Mouse (Mus musculus): ENCODE measurements around the gene Bhlhb9. TPM values are rescaled to one million over a fixed set of nuclear protein-coding genes. Genes with fewer than 3 reads are reported as not detected.
"Not testable (repeated sequence)": the region's sequence is repeated elsewhere in the genome, so short reads cannot be mapped to it uniquely, and the experiment has no call there.

The Bhlhb9 gene
- 28.1 and 29.5 TPM in 2 replicates for total RNA-seq (2014; fragmentation: Nextera tagmentation)
- 19.9 and 22.8 TPM in 2 replicates for total RNA-seq (2017)
- 16.4 and 21.2 TPM in 2 replicates for polyA plus RNA-seq (2012)

DNA sequence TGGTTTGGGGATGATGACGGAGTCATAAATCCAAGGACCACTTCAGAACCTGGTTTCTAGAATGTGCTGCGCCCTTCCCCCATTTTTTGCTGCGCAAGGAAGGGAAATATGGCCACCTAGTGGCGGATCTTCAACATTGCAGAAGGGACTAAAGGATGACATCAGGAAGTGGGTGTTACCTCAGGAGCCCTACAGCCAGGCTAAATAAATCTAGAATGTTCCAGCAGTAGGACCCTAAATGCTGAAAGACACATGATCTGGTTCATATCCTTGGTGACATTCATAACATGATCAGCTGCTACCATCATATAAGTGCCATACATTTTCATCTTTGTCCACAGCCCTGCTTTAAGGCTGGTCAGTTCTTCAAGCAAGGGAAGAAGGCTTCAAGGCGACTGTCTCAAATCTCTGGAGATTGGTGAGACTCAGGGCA is at the start of gene Bhlhb9:
Bhlhb9 (plus strand) TSS at position 383 of the 433 bp plus-strand sequence.
- H3K4me3 ChIP-seq (ENCODE audit: low read depth, low read length), result not testable (repeated sequence)

DNA sequence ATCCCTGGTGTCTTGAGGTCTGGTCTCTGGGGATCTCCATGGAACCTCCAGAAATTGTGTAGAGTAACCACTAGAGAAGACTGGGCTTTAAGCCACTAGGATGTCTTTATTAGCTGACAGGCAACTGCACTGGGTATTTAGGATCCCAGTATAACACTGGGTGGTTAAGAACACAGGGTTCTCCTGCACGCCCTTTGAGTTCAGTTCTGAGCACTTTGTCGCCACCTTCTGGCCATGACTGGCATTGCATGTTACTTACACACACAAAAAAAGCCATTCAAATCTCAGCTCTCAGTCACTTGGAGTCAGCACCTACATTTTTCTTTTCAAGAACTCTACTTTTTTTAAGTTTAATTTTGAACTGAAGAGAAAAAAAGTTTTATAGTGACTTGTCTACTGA is 44.6 kb upstream of the Bhlhb9 start:
- peak; percentile 45; the same call in 1 of the 2 replicates for ATAC-seq (ENCODE audit: extremely low read depth, insufficient number of reproducible peaks, low FRiP score, poor library complexity, severe bottlenecking)
- peaks cover 25% of the 10 kb centered on the region for H3K36me3 ChIP-seq (replicated peaks)
- H3K9me3 ChIP-seq (replicated peaks), result no peaks in the 10 kb centered on the region
- H3K4me1 ChIP-seq (ENCODE audit: insufficient read depth, low read depth, low read length), result no peaks in the 10 kb centered on the region
- H3K27me3 ChIP-seq (ENCODE audit: insufficient read depth, low read length), result no peaks in the 10 kb centered on the region
- no peak overlapping the region for H3K4me3 ChIP-seq (ENCODE audit: low read depth, low read length)
- DNase-seq (ENCODE audit: low spot score), result no peak
- TF ChIP-seq GATA1 (IDR thresholded peaks at IDR 0.05; ENCODE audit: borderline replicate concordance, low read length), result no peak
- peak; percentile 37; the same call in 1 of the 2 replicates for TF ChIP-seq CTCF (IDR thresholded peaks at IDR 0.05; ENCODE audit: low read depth, low read length)

More for the DNA sequence above, at the start of gene Bhlhb9:
- not testable (repeated sequence) for H3K36me3 ChIP-seq (replicated peaks); H3K27me3 ChIP-seq (ENCODE audit: insufficient read depth, low read length); H3K4me1 ChIP-seq (ENCODE audit: insufficient read depth, low read depth, low read length); H3K9me3 ChIP-seq (replicated peaks); DNase-seq (ENCODE audit: low spot score)
- ATAC-seq (ENCODE audit: extremely low read depth, insufficient number of reproducible peaks, low FRiP score, poor library complexity, severe bottlenecking), result peak; percentile 34

DNA sequence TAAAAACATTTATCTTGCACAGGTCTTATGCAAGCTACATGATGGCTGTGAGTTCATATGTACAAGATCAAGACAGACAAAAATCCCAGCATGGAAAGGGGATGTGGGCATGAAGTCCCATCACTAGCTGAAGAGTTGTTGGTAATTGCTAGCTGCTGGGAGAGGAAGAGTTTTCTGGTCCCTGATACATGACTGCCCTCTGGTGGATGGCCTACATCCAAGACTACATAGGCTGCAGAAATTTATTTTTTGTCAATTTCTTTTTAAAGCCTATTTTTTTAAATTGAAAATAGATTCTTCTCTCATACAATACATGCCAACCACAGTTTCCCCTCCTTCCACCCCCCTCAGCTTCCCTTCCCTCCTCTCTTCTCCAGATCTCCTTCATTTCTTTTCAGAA is 35.7 kb upstream of the Bhlhb9 start:
- TF ChIP-seq CTCF (IDR thresholded peaks at IDR 0.05; ENCODE audit: low read depth, low read length) (no peak), GATA2 (IDR thresholded peaks at IDR 0.05; ENCODE audit: borderline replicate concordance, low read depth, low read length) (no peak), TAL1 (conservative IDR thresholded peaks at IDR 0.05; ENCODE audit: low read depth, low read length) (no peak), GATA1 (IDR thresholded peaks at IDR 0.05; ENCODE audit: borderline replicate concordance, low read length) (no peak), POLR2AphosphoS5 (IDR thresholded peaks at IDR 0.05; ENCODE audit: insufficient replicate concordance, low read depth, low read length) (no peak)
- H3K36me3 ChIP-seq (replicated peaks), result peaks cover 40% of the 10 kb centered on the region
- DNase-seq (ENCODE audit: low spot score), result no peak
- H3K4me1 ChIP-seq (ENCODE audit: insufficient read depth, low read depth, low read length), result no peaks in the 10 kb centered on the region
- H3K27me3 ChIP-seq (ENCODE audit: insufficient read depth, low read length), result no peaks in the 10 kb centered on the region
- no peaks in the 10 kb centered on the region for H3K9me3 ChIP-seq (replicated peaks)
- no peak overlapping the region for H3K4me3 ChIP-seq (ENCODE audit: low read depth, low read length)
- no peak; the same call in 1 of the 2 replicates for ATAC-seq (ENCODE audit: extremely low read depth, insufficient number of reproducible peaks, low FRiP score, poor library complexity, severe bottlenecking)

GRCm38 (mm10) chrX:135768043-135768548 is 29.3 kb upstream of the Bhlhb9 start:
- TF ChIP-seq GATA2 (IDR thresholded peaks at IDR 0.05; ENCODE audit: borderline replicate concordance, low read depth, low read length), result no peak
- peaks cover 8% of the 10 kb centered on the region for H3K36me3 ChIP-seq (replicated peaks)
- no peaks in the 10 kb centered on the region for H3K9me3 ChIP-seq (replicated peaks)
- no peak for ATAC-seq (ENCODE audit: extremely low read depth, insufficient number of reproducible peaks, low FRiP score, poor library complexity, severe bottlenecking)
- no peak overlapping the region for H3K4me3 ChIP-seq (ENCODE audit: low read depth, low read length)
- no peaks in the 10 kb centered on the region for H3K27me3 ChIP-seq (ENCODE audit: insufficient read depth, low read length)
- DNase-seq (ENCODE audit: low spot score), result no peak
- peaks cover 2% of the 10 kb centered on the region; the same call in 1 of the 2 replicates for H3K4me1 ChIP-seq (ENCODE audit: insufficient read depth, low read depth, low read length)

DNA sequence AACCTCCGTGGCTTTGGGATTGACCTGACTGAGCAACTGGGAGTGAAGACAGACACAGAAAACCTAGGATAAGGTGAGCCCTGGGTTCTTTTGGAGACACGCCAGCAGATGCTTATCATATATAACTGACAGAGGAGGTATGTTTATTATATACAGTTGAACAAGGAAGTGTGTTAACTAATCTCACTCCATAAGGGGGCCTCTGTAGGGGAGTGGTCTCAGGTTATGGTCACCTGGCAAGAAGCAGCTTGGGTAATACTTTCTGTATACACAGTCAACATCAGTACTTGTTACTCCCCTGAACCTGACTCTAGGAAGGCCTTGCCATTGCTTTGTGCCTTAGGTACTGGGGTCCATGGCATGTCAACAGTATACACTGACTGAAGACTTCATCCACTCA is 28.8 kb upstream of the Bhlhb9 start:
- H3K36me3 ChIP-seq (replicated peaks), result peaks cover 6% of the 10 kb centered on the region
- H3K27me3 ChIP-seq (ENCODE audit: insufficient read depth, low read length), result no peaks in the 10 kb centered on the region
- no peak overlapping the region for H3K4me3 ChIP-seq (ENCODE audit: low read depth, low read length)
- no peak for TF ChIP-seq GATA2 (IDR thresholded peaks at IDR 0.05; ENCODE audit: borderline replicate concordance, low read depth, low read length)
- TF ChIP-seq POLR2AphosphoS5 (IDR thresholded peaks at IDR 0.05; ENCODE audit: insufficient replicate concordance, low read depth, low read length), result no peak
- no peak for TF ChIP-seq CTCF (IDR thresholded peaks at IDR 0.05; ENCODE audit: low read depth, low read length)
- TF ChIP-seq GATA1 (IDR thresholded peaks at IDR 0.05; ENCODE audit: borderline replicate concordance, low read length), result no peak
- TF ChIP-seq TAL1 (conservative IDR thresholded peaks at IDR 0.05; ENCODE audit: low read depth, low read length), result no peak
- no peak for DNase-seq (ENCODE audit: low spot score)
- peaks cover 2% of the 10 kb centered on the region; the same call in 1 of the 2 replicates for H3K4me1 ChIP-seq (ENCODE audit: insufficient read depth, low read depth, low read length)
- H3K9me3 ChIP-seq (replicated peaks), result no peaks in the 10 kb centered on the region
- no peak for ATAC-seq (ENCODE audit: extremely low read depth, insufficient number of reproducible peaks, low FRiP score, poor library complexity, severe bottlenecking)

DNA sequence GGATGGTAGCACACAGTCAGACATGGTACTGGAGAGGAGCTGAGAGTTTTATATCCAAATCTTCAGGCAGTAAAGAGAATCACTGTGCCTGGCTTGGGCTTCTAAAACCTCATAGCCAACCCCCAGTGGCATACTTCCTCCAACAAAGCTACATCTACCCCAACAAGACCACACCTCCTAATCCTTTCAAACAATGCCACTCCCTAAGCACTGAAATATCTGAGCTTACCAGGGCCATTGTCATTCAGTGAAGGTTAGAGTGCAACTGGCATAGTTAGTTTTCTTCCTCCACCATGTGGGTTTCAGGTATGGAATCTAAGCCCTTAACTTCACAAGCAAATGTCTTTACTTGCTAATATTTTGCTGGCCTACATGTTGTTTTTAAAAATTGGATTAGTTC is 5.9 kb upstream of the Bhlhb9 start:
- H3K4me3 ChIP-seq (ENCODE audit: low read depth, low read length), result no peak overlapping the region
- no peak for TF ChIP-seq TAL1 (conservative IDR thresholded peaks at IDR 0.05; ENCODE audit: low read depth, low read length)
- no peak for TF ChIP-seq POLR2AphosphoS5 (IDR thresholded peaks at IDR 0.05; ENCODE audit: insufficient replicate concordance, low read depth, low read length)
- TF ChIP-seq GATA1 (IDR thresholded peaks at IDR 0.05; ENCODE audit: borderline replicate concordance, low read length), result no peak
- no peak for TF ChIP-seq CTCF (IDR thresholded peaks at IDR 0.05; ENCODE audit: low read depth, low read length)
- TF ChIP-seq GATA2 (IDR thresholded peaks at IDR 0.05; ENCODE audit: borderline replicate concordance, low read depth, low read length), result no peak

DNA sequence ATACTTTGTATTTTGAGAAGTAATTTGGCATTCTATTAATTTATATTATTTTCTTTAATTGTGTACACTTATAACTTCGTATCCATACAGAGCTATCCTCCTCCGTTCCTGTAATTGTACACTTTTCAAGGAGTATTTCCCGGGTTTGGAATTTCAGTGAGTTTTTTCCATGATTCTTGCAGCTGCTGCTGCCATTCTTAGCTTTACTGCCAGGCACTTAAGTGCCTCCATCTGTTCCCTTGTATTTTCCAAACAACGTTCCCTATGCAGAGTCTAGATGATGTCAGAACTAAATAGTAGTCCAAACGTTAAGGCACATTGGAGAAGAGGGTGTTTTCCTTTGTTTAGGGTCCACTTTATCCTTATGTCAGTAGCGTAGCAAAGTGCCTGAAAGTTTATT is 5.1 kb upstream of the Bhlhb9 start:
- no peak for ATAC-seq (ENCODE audit: extremely low read depth, insufficient number of reproducible peaks, low FRiP score, poor library complexity, severe bottlenecking)
- no peaks in the 10 kb centered on the region for H3K9me3 ChIP-seq (replicated peaks)
- no peak for TF ChIP-seq GATA1 (IDR thresholded peaks at IDR 0.05; ENCODE audit: borderline replicate concordance, low read length)
- no peak for TF ChIP-seq POLR2AphosphoS5 (IDR thresholded peaks at IDR 0.05; ENCODE audit: insufficient replicate concordance, low read depth, low read length)
- no peak for TF ChIP-seq TAL1 (conservative IDR thresholded peaks at IDR 0.05; ENCODE audit: low read depth, low read length)
- no peak overlapping the region for H3K4me3 ChIP-seq (ENCODE audit: low read depth, low read length)
- H3K36me3 ChIP-seq (replicated peaks), result no peaks in the 10 kb centered on the region
- H3K27me3 ChIP-seq (ENCODE audit: insufficient read depth, low read length), result no peaks in the 10 kb centered on the region
- H3K4me1 ChIP-seq (ENCODE audit: insufficient read depth, low read depth, low read length), result no peaks in the 10 kb centered on the region
- DNase-seq (ENCODE audit: low spot score), result no peak

More for the DNA sequence above, 5.9 kb upstream of the Bhlhb9 start:
- DNase-seq (ENCODE audit: low spot score), result no peak
- H3K9me3 ChIP-seq (replicated peaks), result no peaks in the 10 kb centered on the region
- no peaks in the 10 kb centered on the region for H3K4me1 ChIP-seq (ENCODE audit: insufficient read depth, low read depth, low read length)
- no peaks in the 10 kb centered on the region for H3K36me3 ChIP-seq (replicated peaks)
- H3K27me3 ChIP-seq (ENCODE audit: insufficient read depth, low read length), result no peaks in the 10 kb centered on the region
- ATAC-seq (ENCODE audit: extremely low read depth, insufficient number of reproducible peaks, low FRiP score, poor library complexity, severe bottlenecking), result no peak

DNA sequence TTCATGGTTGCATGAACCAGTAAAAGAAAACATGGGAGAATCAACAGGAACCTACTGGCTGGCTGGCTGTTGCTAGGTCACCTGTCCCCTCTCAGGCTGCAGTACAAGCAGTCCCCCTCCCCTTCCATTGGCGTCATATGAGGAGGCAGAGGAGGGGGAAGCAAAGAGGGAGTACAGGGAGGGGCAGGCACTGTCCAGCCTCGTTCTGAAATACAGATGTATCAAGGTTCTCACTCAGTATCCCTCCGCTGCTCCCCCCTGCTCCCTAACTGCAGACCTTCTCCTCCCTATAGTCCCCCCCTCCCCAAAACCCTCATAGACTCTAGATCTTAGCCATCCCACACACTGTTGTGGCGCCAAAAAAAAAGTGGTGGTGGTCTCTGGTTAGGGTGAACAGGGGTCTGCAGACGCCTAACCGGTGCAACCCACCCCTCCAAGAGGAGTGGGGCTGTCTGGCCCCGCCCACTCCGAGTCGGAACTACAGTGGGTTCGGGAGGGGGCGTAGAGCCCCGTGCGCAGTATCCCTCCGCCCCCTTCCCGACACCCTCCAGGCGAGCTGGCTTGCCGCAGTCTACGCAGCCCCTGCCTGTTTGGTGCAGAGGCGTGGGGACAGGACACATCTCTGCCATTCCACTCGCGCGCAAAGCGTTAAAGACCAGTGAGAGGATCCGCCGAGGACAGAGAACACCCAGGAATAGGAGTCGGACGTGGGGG is 1.6 kb upstream of the Bhlhb9 start:
- ATAC-seq (ENCODE audit: extremely low read depth, insufficient number of reproducible peaks, low FRiP score, poor library complexity, severe bottlenecking); H3K4me3 ChIP-seq (ENCODE audit: low read depth, low read length); DNase-seq (ENCODE audit: low spot score): not testable (repeated sequence)

GRCm38 (mm10) chrX:135796305-135797211 is 836 bp upstream of the Bhlhb9 start:
- not testable (repeated sequence) for H3K4me3 ChIP-seq (ENCODE audit: low read depth, low read length); H3K9me3 ChIP-seq (replicated peaks); DNase-seq (ENCODE audit: low spot score); H3K27me3 ChIP-seq (ENCODE audit: insufficient read depth, low read length); H3K4me1 ChIP-seq (ENCODE audit: insufficient read depth, low read depth, low read length); ATAC-seq (ENCODE audit: extremely low read depth, insufficient number of reproducible peaks, low FRiP score, poor library complexity, severe bottlenecking); H3K36me3 ChIP-seq (replicated peaks)

More for the DNA sequence above, 1.6 kb upstream of the Bhlhb9 start:
- H3K9me3 ChIP-seq (replicated peaks); H3K36me3 ChIP-seq (replicated peaks); H3K27me3 ChIP-seq (ENCODE audit: insufficient read depth, low read length); H3K4me1 ChIP-seq (ENCODE audit: insufficient read depth, low read depth, low read length): not testable (repeated sequence)
